Comparison of ENCODE assay signal across 9 mouse cellular contexts in genomic region chr4:126150297-126150948, GRCm38 (mm10). TPM values are rescaled to one million over a fixed set of nuclear protein-coding genes. Genes with fewer than 3 reads are reported as not detected.
DNase-seq lines count a peak whose midpoint lies in the region; ATAC-seq and TF ChIP-seq lines count a peak whose summit lies in the region.
"Had no signal": no experiment of that assay in that cellular context is flagged by ENCODE, and none has a peak within 500 bp of the region (broad histone marks: within the 10 kb centered on the region; RNA-seq: fewer than 3 reads in every experiment).

No protein-coding gene starts in this region.

- H3K4me3 ChIP-seq in embryonic facial prominence, embryonic 10.5 days = peak overlapping the region; percentile 80
- peak overlapping the region; percentile 64 for H3K4me3 ChIP-seq in heart, embryonic 15.5 days
- H3K4me3 ChIP-seq in limb, embryonic 11.5 days (ENCODE audit: low read depth, low read length) = peak overlapping the region; percentile 88
- H3K4me3 ChIP-seq in myocyte = peak overlapping the region; percentile 31
- H3K4me3 ChIP-seq: hindbrain, embryonic 15.5 days had no signal

- no peak overlapping the region for H3ac ChIP-seq in myocyte (ENCODE audit: control insufficient read depth, insufficient read length)

- H3K27ac ChIP-seq in embryonic facial prominence, embryonic 10.5 days (replicated peaks) = peak overlapping the region; percentile 95
- peak overlapping the region; percentile 86 for H3K27ac ChIP-seq in heart, embryonic 15.5 days
- H3K27ac ChIP-seq in limb, embryonic 11.5 days (replicated peaks; ENCODE audit: low read depth, low read length) = peak overlapping the region; percentile 96

- peak; percentile 68 for ATAC-seq in heart, embryonic 15.5 days (replicated peaks; ENCODE audit: insufficient number of reproducible peaks, insufficient read depth, low FRiP score, low read depth)
- peak; percentile 90 for ATAC-seq in limb, embryonic 11.5 days (ENCODE audit: insufficient number of reproducible peaks, low FRiP score, low TSS enrichment, low read depth)
- ATAC-seq in monocyte, adult 5-6 weeks (replicated peaks; ENCODE audit: insufficient number of reproducible peaks, low FRiP score, low TSS enrichment, poor library complexity, severe bottlenecking) = no peak

- no peak for TF ChIP-seq POLR2A in myocyte (IDR thresholded peaks at IDR 0.05; ENCODE audit: insufficient read length, low read depth)

- WGBS in embryonic facial prominence, embryonic 10.5 days = 23% methylated on average over 16 of the region's 16 CpGs
- 32% methylated on average over 16 of the region's 16 CpGs for WGBS in heart, embryonic 15.5 days
- WGBS in limb, embryonic 11.5 days = 7% methylated on average over 16 of the region's 16 CpGs

- H3K79me2 ChIP-seq in myocyte (ENCODE audit: control insufficient read depth, insufficient read depth) = peaks cover 4% of the 10 kb centered on the region

- no peaks in the 10 kb centered on the region for H3K9me3 ChIP-seq in embryonic facial prominence, embryonic 10.5 days
- no peaks in the 10 kb centered on the region for H3K9me3 ChIP-seq in heart, embryonic 15.5 days (replicated peaks)
- no peaks in the 10 kb centered on the region for H3K9me3 ChIP-seq in limb, embryonic 11.5 days (ENCODE audit: control insufficient read depth, low read length)
- H3K9me3 ChIP-seq: hindbrain, embryonic 15.5 days had no signal

- peak overlapping the region; percentile 67 for H3K4me2 ChIP-seq in heart, embryonic 15.5 days
- H3K4me2 ChIP-seq in limb, embryonic 11.5 days (ENCODE audit: low read depth, severe bottlenecking) = peak overlapping the region; percentile 99
- peak overlapping the region; percentile 60 for H3K4me2 ChIP-seq in myocyte (ENCODE audit: low read depth)

- DNase-seq in adrenal gland, adult (ENCODE audit: inconsistent age in 2 of 2, low spot score in 1 of 2) = peak; percentile 76 to 88
- no peak for DNase-seq in adrenal gland, adult 18-20 months (ENCODE audit: low spot score in 2 of 2)
- DNase-seq in embryonic facial prominence, embryonic 10.5 days (ENCODE audit: low spot score) = peak; percentile 96
- peak; percentile 99 for DNase-seq in limb, embryonic 11.5 days (ENCODE audit: low spot score)
- DNase-seq in layer of hippocampus, adult 18-20 months (ENCODE audit: low spot score in 2 of 2) = no peak

- no peak overlapping the region for H3K9ac ChIP-seq in heart, embryonic 15.5 days
- H3K9ac ChIP-seq in limb, embryonic 11.5 days (ENCODE audit: low read length) = peak overlapping the region; percentile 57
- H3K9ac ChIP-seq: hindbrain, embryonic 15.5 days had no signal

- peaks cover 31% of the 10 kb centered on the region for H3K36me3 ChIP-seq in embryonic facial prominence, embryonic 10.5 days (replicated peaks)
- no peaks in the 10 kb centered on the region for H3K36me3 ChIP-seq in heart, embryonic 15.5 days
- no peaks in the 10 kb centered on the region for H3K36me3 ChIP-seq in limb, embryonic 11.5 days (ENCODE audit: control insufficient read depth, insufficient read depth, low read length)
- H3K36me3 ChIP-seq in myocyte (ENCODE audit: control insufficient read depth, insufficient read depth) = no peaks in the 10 kb centered on the region
- H3K36me3 ChIP-seq: hindbrain, embryonic 15.5 days had no signal

- peaks cover 46% of the 10 kb centered on the region for H3K27me3 ChIP-seq in embryonic facial prominence, embryonic 10.5 days (replicated peaks; ENCODE audit: low read depth, poor library complexity, severe bottlenecking)
- H3K27me3 ChIP-seq in heart, embryonic 15.5 days = 0 out of 2 replicates have a peak, but pooled peaks cover 5% of the 10 kb centered on the region
- no peaks in the 10 kb centered on the region for H3K27me3 ChIP-seq in limb, embryonic 11.5 days (ENCODE audit: control insufficient read depth, insufficient read depth, low read length)
- no peaks in the 10 kb centered on the region for H3K27me3 ChIP-seq in myocyte (ENCODE audit: control insufficient read depth, insufficient read depth, insufficient read length)

- H3K4me1 ChIP-seq in embryonic facial prominence, embryonic 10.5 days = peaks cover 80% of the 10 kb centered on the region
- peaks cover 63% of the 10 kb centered on the region for H3K4me1 ChIP-seq in heart, embryonic 15.5 days (replicated peaks)
- peaks cover 42% of the 10 kb centered on the region for H3K4me1 ChIP-seq in limb, embryonic 11.5 days (ENCODE audit: control insufficient read depth, insufficient read depth, low read length)

TF ChIP-seq in myocyte, 11 proteins besides CTCF, POLR2A, EP300 and RAD21:
- peak; percentile 54 for TF ChIP-seq TCF12 (IDR thresholded peaks at IDR 0.05; ENCODE audit: insufficient read depth, poor library complexity, severe bottlenecking)
- TF ChIP-seq SRF (IDR thresholded peaks at IDR 0.05; ENCODE audit: control insufficient read depth, insufficient read length, low read depth) = no peak
- peak; percentile 22 for TF ChIP-seq TCF3 (IDR thresholded peaks at IDR 0.05; ENCODE audit: insufficient read length, low read depth)
- no peak for TF ChIP-seq USF1 (IDR thresholded peaks at IDR 0.05; ENCODE audit: low read depth)
- peak; percentile 6 for TF ChIP-seq MAX (IDR thresholded peaks at IDR 0.05; ENCODE audit: low read depth)
- no peak for TF ChIP-seq REST (IDR thresholded peaks at IDR 0.05; ENCODE audit: insufficient read depth, insufficient read length)

RNA-seq across cellular contexts. Expression of gene Eva1b, which starts 2.9 kb away (rescaled TPM):
- 10 to 100 TPM; 13.3 to 13.8 TPM for total RNA-seq in adrenal gland, adult 18-20 months (2021)
- 37.1 and 38.9 TPM in 2 replicates for polyA plus RNA-seq in embryonic facial prominence, embryonic 10.5 days (2016; fragmentation: Nextera tagmentation; extraction: Ambion mirVana)
- polyA plus RNA-seq in heart, embryonic 15.5 days (2015; fragmentation: Nextera tagmentation; extraction: Ambion mirVana) = 28.0 and 37.7 TPM in 2 replicates
- 64.3 and 70.3 TPM in 2 replicates for polyA plus RNA-seq in limb, embryonic 11.5 days (2014; fragmentation: Nextera tagmentation; extraction: Ambion mirVana)
- polyA plus RNA-seq in myocyte (2012; fragmentation: generic; extraction: Trizol) = 28.6 TPM
- total RNA-seq in layer of hippocampus, adult 18-20 months (2021) = 1 to 10 TPM; 1.8 to 1.9 TPM
- 1.2 to 2.6 TPM (median 2.5 TPM) in 3 replicates for total RNA-seq in monocyte, adult 5-6 weeks (2017)

RNA-seq across cellular contexts. Expression of gene Sh3d21, which starts 12.9 kb away (rescaled TPM):
- 1 to 10 TPM; 2.8 to 2.9 TPM for total RNA-seq in adrenal gland, adult 18-20 months (2021)
- polyA plus RNA-seq in embryonic facial prominence, embryonic 10.5 days (2016; fragmentation: Nextera tagmentation; extraction: Ambion mirVana) = 2.0 and 3.1 TPM in 2 replicates
- polyA plus RNA-seq in heart, embryonic 15.5 days (2015; fragmentation: Nextera tagmentation; extraction: Ambion mirVana) = 3.3 and 4.1 TPM in 2 replicates
- 5.4 and 5.5 TPM in 2 replicates for polyA plus RNA-seq in limb, embryonic 11.5 days (2014; fragmentation: Nextera tagmentation; extraction: Ambion mirVana)
- polyA plus RNA-seq in myocyte (2012; fragmentation: generic; extraction: Trizol) = 0.23 TPM
- under 1 TPM; 0.57 to 0.58 TPM for total RNA-seq in layer of hippocampus, adult 18-20 months (2021)
- total RNA-seq in monocyte, adult 5-6 weeks (2017) = 0.19 to 1.3 TPM in 2 of 3 replicates, not detected in the other

RNA-seq across cellular contexts. Expression of gene Stk40, which starts 46.7 kb away (rescaled TPM):
- total RNA-seq in adrenal gland, adult 18-20 months (2021) = 10 to 100 TPM; 63.0 to 77.6 TPM
- polyA plus RNA-seq in embryonic facial prominence, embryonic 10.5 days (2016; fragmentation: Nextera tagmentation; extraction: Ambion mirVana) = 43.8 and 44.5 TPM in 2 replicates
- polyA plus RNA-seq in heart, embryonic 15.5 days (2015; fragmentation: Nextera tagmentation; extraction: Ambion mirVana) = 20.6 and 27.2 TPM in 2 replicates
- 27.8 and 30.4 TPM in 2 replicates for polyA plus RNA-seq in limb, embryonic 11.5 days (2014; fragmentation: Nextera tagmentation; extraction: Ambion mirVana)
- 25.9 TPM for polyA plus RNA-seq in myocyte (2012; fragmentation: generic; extraction: Trizol)
- total RNA-seq in layer of hippocampus, adult 18-20 months (2021) = 10 to 100 TPM; 30.2 to 32.9 TPM
- 37.1 to 68.5 TPM (median 61.2 TPM) in 3 replicates for total RNA-seq in monocyte, adult 5-6 weeks (2017)

RNA-seq across cellular contexts. Expression of gene Thrap3, which starts 52.1 kb away (rescaled TPM):
- total RNA-seq in adrenal gland, adult 18-20 months (2021) = 100 to 1,000 TPM; 142 to 182 TPM
- polyA plus RNA-seq in embryonic facial prominence, embryonic 10.5 days (2016; fragmentation: Nextera tagmentation; extraction: Ambion mirVana) = 262 and 263 TPM in 2 replicates
- 129 and 149 TPM in 2 replicates for polyA plus RNA-seq in heart, embryonic 15.5 days (2015; fragmentation: Nextera tagmentation; extraction: Ambion mirVana)
- 247 and 264 TPM in 2 replicates for polyA plus RNA-seq in limb, embryonic 11.5 days (2014; fragmentation: Nextera tagmentation; extraction: Ambion mirVana)
- polyA plus RNA-seq in myocyte (2012; fragmentation: generic; extraction: Trizol) = 56.6 TPM
- 100 to 1,000 TPM; 136 to 145 TPM for total RNA-seq in layer of hippocampus, adult 18-20 months (2021)
- total RNA-seq in monocyte, adult 5-6 weeks (2017) = 431 to 662 TPM (median 493 TPM) in 3 replicates

RNA-seq across cellular contexts. Expression of gene Lsm10, which starts 54.0 kb away (rescaled TPM):
- total RNA-seq in adrenal gland, adult 18-20 months (2021) = 10 to 100 TPM; 18.7 to 25.2 TPM
- 44.9 and 48.5 TPM in 2 replicates for polyA plus RNA-seq in embryonic facial prominence, embryonic 10.5 days (2016; fragmentation: Nextera tagmentation; extraction: Ambion mirVana)
- polyA plus RNA-seq in heart, embryonic 15.5 days (2015; fragmentation: Nextera tagmentation; extraction: Ambion mirVana) = 42.2 and 43.2 TPM in 2 replicates
- polyA plus RNA-seq in limb, embryonic 11.5 days (2014; fragmentation: Nextera tagmentation; extraction: Ambion mirVana) = 39.0 and 44.8 TPM in 2 replicates
- polyA plus RNA-seq in myocyte (2012; fragmentation: generic; extraction: Trizol) = 50.5 TPM
- 10 to 100 TPM; 12.7 to 15.6 TPM for total RNA-seq in layer of hippocampus, adult 18-20 months (2021)
- total RNA-seq in monocyte, adult 5-6 weeks (2017) = 14.4 to 20.7 TPM (median 16.1 TPM) in 3 replicates

Comparison
In these comparisons a context has a peak if more than half of its experiments do, and no peak if none do; other contexts are left out.
1. DNase-seq: peak in adrenal gland, adult (2 of 2), embryonic facial prominence, embryonic 10.5 days (single experiment) and limb, embryonic 11.5 days (single experiment); none in adrenal gland, adult 18-20 months (0 of 2) and layer of hippocampus, adult 18-20 months (0 of 2).
2. H3K4me3 ChIP-seq: peak in every context shown above with its lines; median percentile 88 in limb, embryonic 11.5 days; 80 in embryonic facial prominence, embryonic 10.5 days; 64 in heart, embryonic 15.5 days; 31 in myocyte.
3. Peak in every context shown above with its lines, with median percentiles within 50 percentile points of each other: H3K27ac ChIP-seq and H3K4me2 ChIP-seq.